Mouse (Mus musculus) liver, postnatal 0 days (tissue): Measurements from ENCODE around the gene Tecpr2.

ENCODE experiments used
- CTCF ChIP-seq: sonication (generic); IDR thresholded peaks from 2 replicates; pipeline ENCODE4 v1.5.1; 2016; ENCODE audit warnings: antibody characterized with exemption, low read depth
- EP300 ChIP-seq: IDR thresholded peaks from 2 replicates; pipeline ENCODE4 v1.6.1; 2016; ENCODE audit warnings: antibody characterized with exemption, low read depth, mild to moderate bottlenecking

- TF ChIP-seq CTCF = no peak
- TF ChIP-seq EP300 = no peak
Observed at GRCm38 (mm10) chr12:110857196-110857595, 31.9 kb upstream of the Tecpr2 start.
